Mouse (Mus musculus) WW6 (cell line): ENCODE measurements around the gene Gm44596.
A peak's percentile ranks its signal among the peaks of the same experiment; 100 is the strongest.
"Not testable (repeated sequence)": the region's sequence is repeated elsewhere in the genome, so short reads cannot be mapped to it uniquely, and the experiment has no call there.

Source experiments
- DNase-seq: peaks from one replicate; pipeline ENCODE4 v3.0.0-alpha.2; 2013; ENCODE audit warnings: low read depth, low spot score

The Gm44596 gene

DNA sequence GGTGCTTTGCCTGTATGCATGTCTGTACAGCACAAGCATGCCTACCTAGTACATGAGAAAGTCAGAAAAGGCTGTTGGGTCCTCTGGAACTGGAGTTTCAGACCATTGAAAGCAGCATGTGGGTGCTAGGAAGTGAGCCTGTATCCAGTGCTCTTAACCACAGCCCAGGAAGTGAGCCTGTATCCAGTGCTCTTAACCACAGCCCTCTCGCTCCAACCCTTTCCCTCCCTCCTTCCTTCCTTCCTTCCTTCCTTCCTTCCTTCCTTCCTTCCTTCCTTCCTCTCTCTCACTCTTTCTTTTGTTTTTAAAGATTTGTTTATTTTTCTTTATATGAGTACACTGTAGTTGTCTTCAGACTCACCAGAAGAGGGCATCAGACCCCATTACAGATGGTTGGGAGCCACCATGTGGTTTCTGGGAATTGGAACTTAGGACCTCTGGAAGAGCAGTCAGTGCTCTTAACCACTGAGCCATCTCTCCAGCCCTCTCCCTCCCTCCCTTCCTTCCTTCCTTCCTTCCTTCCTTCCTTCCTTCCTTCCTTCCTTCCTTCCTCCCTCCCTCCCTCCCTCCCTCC lies 5.4 kb downstream of the Gm44596 start:
- not testable (repeated sequence) for DNase-seq

- DNase-seq = no peak
Measured at GRCm38 (mm10) chr6:128381254-128381653, 6.0 kb downstream of the Gm44596 start.

GRCm38 (mm10) chr6:128383752-128384151 lies 8.4 kb downstream of the Gm44596 start:
- DNase-seq = no peak

DNA sequence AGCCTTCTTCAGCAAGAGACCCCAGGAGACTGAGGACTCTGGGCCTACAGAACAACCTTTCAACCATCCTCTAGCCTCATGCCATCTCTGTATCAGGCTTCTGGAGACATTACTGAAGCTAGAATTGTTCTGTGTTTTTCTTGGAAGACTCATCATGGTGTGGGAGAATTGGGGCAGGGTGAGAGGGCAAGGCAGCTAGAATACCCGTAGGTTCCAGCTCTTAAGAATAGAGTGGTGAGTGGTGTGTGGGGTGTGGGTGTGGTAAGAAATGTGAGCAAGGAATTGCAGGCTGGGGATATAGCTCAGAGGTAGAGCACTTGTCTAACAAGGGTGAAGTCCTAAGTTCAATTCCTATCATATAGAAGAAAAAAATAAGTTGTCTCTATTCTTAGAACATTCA lies 9.7 kb downstream of the Gm44596 start:
- DNase-seq = no peak

GRCm38 (mm10) chr6:128389185-128389584 lies 13.9 kb downstream of the Gm44596 start:
- DNase-seq = no peak

DNA sequence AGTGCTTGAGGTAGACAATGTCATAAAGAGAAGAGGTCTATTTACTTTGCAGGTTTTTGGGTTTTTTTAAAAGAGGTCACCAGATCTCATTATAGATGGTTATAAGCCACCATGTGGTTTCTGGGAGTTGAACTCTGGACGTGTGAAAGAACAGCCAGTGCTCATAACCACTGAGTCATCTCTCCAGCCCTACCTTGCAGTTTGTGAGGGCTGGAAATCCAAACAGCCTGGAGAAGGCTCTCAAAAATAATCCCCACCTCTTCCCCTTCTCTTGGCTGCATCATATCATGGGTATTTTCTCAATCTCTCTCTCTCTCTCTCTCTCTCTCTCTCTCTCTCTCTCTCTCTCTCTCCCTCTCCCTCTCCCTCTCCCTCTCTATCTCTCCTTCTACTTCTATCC lies 15.4 kb downstream of the Gm44596 start:
- no peak for DNase-seq

GRCm38 (mm10) chr6:128397574-128398261 lies 22.4 kb downstream of the Gm44596 start:
- DNase-seq = no peak

- no peak for DNase-seq
Measured at GRCm38 (mm10) chr6:128398996-128399395, 23.7 kb downstream of the Gm44596 start, which contains the start of gene Nrip2. Gene Nrip2, plus strand, starts transcription at chr6:128399296.

DNA sequence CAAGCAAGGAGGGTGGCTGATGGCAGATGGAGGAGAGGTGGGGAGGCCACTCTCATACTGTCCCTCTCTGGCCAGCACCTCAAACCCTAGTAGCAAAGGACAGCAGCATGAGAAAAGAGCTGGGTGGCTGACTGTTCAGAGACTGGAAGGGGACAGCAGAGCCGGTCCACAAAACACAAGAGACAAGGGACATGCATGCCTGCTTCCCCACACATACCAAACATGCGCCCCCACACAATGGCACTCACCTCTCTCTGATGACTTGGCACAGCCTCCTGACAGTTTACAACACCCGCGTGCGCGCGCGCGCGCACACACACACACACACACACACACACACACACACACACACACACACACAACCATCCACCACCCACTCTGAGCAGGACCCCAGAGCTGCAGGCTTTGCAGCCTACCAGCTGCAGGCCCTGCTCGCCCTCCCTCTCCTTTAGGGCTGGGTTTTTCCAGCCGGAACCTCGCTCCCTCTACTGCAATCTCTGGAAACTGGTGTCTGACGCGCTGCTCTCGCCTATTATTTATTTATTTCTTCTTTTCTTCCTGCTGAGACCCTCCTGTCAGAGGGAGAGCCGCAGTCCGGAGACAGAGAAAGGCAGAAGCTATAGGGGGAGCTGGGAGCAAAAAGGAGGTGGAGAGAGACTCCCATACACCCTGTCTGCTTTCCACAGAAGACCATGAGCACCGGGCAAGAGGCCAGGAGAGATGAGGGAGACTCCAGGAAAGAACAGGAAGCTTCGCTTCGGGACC lies 24.3 kb downstream of the Gm44596 start:
- DNase-seq = no peak

- DNase-seq = no peak
Measured at GRCm38 (mm10) chr6:128404708-128405107, 29.4 kb downstream of the Gm44596 start.

DNA sequence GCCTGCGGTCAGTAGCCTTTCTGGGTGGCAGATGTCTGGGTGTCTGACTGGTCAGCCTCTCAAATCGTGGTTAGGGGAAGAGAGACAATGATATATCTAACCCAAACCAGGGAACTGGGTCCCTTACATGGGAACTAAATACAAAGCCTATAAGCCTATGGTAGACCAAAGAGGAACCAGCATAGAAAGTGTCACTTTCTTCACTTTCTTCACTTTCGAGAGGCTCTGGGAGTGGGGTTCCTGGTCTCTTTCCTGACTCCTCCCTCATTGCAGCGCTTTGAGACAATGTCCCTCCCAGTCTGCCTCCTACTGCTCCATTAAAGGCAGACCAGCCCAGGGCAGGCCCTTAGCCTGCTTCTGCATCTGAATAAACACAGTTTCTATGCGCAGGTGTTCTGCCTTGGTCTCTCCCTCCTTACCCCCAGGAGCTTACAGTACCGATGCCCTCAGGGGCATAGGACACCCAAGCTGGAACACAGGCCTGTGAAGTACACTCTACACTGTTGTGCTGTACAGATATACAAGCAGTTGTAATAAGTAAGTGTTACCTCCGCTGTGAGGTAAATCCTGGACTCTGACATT lies 33.3 kb downstream of the Gm44596 start:
- DNase-seq = no peak

DNA sequence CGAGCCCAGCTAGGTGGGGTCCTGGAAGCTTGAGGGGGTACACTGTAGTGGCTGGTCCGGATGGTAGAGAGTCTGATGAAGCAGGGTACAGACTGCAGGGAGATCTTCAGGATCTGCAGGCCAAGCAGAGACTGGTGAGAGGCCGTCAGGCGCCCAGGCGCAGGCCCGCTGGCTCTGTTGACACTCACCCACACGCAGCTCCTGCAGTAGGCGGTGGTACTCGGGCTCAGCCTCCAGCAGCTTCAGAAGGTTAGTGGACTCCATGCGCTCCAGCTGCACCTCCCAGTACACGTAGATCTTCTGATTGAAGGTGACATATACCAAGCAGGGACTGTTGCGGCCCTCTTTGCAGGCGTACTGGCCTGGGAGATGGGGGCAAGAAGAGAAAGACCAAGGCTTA lies 35.0 kb downstream of the Gm44596 start:
- no peak for DNase-seq

DNA sequence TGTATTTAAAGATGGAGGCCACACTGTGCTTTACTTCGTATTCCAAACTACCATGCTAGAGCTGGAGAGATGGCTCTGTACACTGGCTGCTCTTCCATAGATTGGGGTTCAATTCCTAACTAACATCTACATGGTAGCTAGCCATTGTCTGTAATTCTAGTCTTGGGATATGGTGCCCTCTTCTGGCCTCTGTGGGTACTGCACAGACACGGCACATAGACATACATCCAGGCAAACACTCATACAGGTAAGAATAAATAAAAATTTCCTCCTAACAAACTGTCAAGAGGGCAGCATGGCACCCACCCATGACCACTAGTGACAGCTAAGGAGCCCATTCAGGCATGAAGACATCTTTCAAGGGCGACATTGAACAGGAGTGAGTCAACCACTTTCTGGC lies 35.8 kb downstream of the Gm44596 start:
- DNase-seq = peak; percentile 61

- no peak for DNase-seq
Measured at GRCm38 (mm10) chr6:128416169-128416568, 40.9 kb downstream of the Gm44596 start.

DNA sequence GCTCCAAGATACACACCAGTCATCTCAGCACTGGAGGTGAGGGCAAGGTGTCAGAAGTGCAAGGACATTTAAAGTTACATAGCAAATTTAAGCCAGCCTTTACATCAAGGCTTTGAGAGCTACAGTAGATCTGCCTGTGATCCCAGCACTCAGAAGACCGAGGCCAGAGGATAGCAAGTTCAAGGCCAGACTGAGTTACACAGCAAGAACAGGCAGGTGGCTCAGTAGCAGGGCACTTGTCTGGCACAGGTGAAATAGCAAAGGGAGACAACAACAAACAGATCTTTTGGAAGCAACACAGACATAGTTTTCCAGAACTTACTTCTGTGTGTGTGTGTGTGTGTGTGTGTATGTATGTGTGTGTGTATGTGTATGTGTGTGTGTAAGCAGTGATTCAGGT lies 42.8 kb downstream of the Gm44596 start:
- no peak for DNase-seq

GRCm38 (mm10) chr6:128421036-128421435 lies 45.7 kb downstream of the Gm44596 start:
- DNase-seq = no peak

DNA sequence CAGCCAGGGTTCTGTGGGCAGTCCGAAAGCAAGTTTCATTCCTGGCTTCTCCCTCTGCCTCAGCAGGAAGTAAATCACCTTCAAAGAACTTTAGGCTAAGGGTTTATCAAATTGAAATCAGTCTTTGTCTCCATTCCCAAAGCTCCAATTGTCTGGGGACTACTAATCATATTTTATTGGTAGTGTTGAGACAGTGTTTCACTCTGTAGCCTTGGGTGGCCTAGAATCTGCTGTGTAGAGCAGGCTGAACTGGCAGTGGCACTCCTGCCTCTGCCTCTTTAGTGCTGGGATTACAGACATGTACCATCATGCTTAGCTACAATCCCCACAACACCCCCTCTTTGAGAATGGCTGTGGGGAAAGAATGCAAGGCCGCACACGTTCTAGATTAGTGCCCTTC lies 46.2 kb downstream of the Gm44596 start:
- DNase-seq = no peak

DNA sequence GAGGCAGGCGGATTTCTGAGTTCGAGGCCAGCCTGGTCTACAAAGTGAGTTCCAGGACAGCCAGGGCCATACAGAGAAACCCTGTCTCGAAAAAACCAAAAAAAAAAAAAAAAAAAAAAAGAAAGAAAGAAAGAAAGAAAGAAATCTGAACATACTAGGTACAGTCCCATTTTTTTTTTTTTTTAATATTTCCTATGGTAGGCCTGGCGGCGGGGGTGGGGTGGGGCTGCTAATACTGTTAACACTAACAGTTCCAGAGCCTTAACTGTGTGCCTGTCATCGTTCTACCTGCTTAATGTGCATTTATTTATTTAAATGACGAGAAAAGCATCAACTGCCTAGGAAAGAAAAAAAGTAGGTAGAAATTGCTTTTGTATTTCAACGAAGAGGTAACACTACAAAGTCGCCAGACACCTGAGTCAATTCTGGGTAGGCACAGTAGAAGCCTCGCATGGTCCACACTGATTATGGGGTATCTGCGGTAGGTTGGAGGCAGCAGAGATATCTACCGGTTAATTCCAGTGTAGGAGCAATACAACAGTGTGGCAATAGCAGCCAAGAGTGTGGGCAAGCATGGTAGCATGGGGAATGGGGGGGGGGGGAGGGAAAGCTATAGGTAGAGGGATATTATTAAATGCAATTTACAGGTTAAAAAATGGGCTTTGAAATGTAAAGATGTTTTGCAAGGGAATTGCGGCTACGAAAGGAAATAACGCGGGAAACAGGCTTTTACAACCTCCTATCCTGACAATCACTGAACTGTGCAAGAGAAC lies 48.4 kb downstream of the Gm44596 start:
- no peak for DNase-seq

DNA sequence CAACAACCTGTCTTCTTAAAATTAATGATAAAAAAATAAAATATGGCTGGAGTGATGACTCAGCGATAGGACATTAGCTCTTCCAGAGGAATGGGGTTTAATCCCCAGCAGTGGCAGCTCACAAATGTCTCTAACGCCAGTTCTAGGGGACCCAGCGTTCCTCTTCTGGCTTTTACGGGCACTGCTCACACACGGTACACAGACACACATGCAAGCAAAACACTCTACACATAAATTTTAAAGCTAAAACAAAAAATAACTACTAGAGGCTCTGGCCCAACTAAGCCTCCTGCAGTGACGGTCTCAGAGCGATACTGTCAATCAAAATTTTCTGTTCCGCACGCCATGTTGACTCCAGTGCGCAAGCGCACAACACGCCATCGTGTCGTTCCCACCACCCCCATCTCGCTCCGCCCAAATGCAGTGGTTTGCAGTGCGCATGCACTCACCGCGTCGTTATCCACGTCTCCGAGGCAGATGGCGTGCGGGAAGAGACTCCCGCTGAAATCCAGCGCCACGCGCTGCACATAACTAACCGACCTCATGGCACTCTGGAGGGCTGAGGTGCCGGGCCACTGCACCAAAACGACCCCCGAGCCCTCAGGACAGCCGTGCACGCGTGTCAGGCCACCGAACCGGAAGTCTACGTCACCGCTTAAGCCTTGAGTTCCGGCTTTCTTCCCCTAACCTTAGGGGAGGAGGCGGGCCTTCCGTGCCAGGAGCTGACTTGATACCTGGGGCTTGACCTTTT lies 49.1 kb downstream of the Gm44596 start, which contains the start of gene Itfg2:
Gene Itfg2, minus strand, starts transcription at position 663 of the 751 bp plus-strand sequence.
- DNase-seq = peak; percentile 97

GRCm38 (mm10) chr6:128425046-128425445 lies 49.7 kb downstream of the Gm44596 start:
- no peak for DNase-seq

DNA sequence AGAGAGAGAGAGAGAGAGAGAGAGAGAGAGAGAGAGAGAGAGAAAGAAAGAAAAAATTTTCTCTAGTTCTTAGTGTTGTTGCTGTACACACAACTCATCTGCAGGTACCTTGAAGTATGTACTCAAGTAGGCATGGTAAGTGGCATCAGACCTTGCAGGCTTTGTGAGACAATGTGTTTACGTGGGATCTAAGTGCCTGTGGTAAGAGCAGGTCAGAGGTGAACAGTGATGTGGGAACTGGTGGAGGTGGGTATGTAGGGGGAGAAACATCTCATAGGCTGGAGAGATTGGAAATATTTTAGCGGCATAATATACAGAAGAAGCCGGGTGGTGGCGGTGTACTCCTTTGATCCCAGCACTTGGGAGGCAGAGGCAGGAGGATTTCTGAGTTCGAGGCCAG lies 52.3 kb downstream of the Gm44596 start:
- DNase-seq = no peak
